Mouse (Mus musculus) heart, postnatal 0 days (tissue): ENCODE results near the gene Cyp2b19.

ENCODE experiments used
- CTCF ChIP-seq: IDR thresholded peaks from 2 replicates; pipeline ENCODE4 v1.5.1; 2016; ENCODE audit warnings: antibody characterized with exemption, control low read depth, low read depth
- EP300 ChIP-seq: IDR thresholded peaks from 2 replicates; pipeline ENCODE4 v1.6.1; 2016; ENCODE audit warnings: antibody characterized with exemption, low read depth

DNA sequence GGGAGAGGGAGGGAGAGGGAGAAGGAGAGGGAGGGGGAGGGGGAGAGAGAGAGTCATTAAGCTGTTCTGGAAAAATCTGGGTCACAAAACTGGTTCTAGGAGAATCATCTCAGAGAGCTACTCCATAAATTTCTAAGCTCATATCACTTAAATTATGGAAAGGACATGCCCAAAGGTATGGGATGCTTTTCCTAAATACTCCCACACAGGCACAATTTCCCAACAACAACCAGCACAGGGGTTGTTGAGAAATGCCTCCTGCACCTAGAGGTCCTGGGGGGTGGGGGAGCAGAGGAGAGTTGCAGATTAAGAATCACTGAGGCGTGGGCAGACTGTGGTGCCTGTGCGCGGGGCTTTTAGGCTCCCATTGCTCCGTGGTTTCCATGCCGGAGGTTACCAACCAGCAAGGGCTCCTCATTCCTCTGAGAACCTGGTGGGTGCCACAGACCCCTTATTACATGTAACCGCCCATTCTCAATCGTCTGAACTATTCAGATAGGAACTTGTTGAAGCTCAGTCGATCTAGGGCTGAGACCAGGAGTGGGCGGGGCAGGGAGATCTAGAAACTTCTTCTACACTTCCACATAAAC lies 13.0 kb downstream of the Cyp2b19 start:
- TF ChIP-seq EP300 (no peak), CTCF (no peak)
